Mouse (Mus musculus) heart, postnatal 0 days (tissue): ENCODE data around the gene Akap6. TPM values are rescaled to one million over a fixed set of nuclear protein-coding genes. Genes with fewer than 3 reads are reported as not detected.
"Not testable (repeated sequence)": the region's sequence is repeated elsewhere in the genome, so short reads cannot be mapped to it uniquely, and the experiment has no call there.

Experiments used
- ATAC-seq: fragments of 200-750 bp; cut with Nextera tagmentation; 2 replicates; pipeline ENCODE4 v1.8.0; 2017; ENCODE audit warnings: low read depth, moderate number of reproducible peaks, moderate library complexity; ENCODE audit not compliant: insufficient read depth
- DNase-seq: peaks from one replicate; pipeline ENCODE4 v3.0.0-alpha.2; 2016; ENCODE audit warnings: low spot score
- H3K27ac ChIP-seq: fragments of 300-500 bp; sonication (generic); 2 replicates; pipeline ENCODE4 v1.5.1; 2014; ENCODE audit warnings: low read depth, mild to moderate bottlenecking
- H3K27me3 ChIP-seq: fragments of 300-500 bp; sonication (generic); 2 replicates; pipeline ENCODE4 v1.6.1; 2014; ENCODE audit warnings: low read length, mixed read lengths; ENCODE audit not compliant: control insufficient read depth, insufficient read depth
- H3K36me3 ChIP-seq: fragments of 300-500 bp; sonication (generic); replicated peaks from 2 replicates; pipeline ENCODE4 v1.6.1; 2014; ENCODE audit warnings: low read length, mixed read lengths; ENCODE audit not compliant: control insufficient read depth, insufficient read depth
- H3K4me1 ChIP-seq: fragments of 300-500 bp; sonication (generic); 2 replicates; pipeline ENCODE4 v1.6.1; 2014; ENCODE audit warnings: antibody characterized with exemption; ENCODE audit not compliant: control insufficient read depth, insufficient read depth
- H3K4me2 ChIP-seq: fragments of 300-500 bp; sonication (generic); 2 replicates; pipeline ENCODE4 v1.6.1; 2014; ENCODE audit warnings: low read depth, mild to moderate bottlenecking, low read length, moderate library complexity
- H3K4me3 ChIP-seq: fragments of 300-500 bp; sonication (generic); 2 replicates; pipeline ENCODE4 v1.5.1; 2014; ENCODE audit warnings: low read depth, low read length
- H3K9ac ChIP-seq: fragments of 300-500 bp; sonication (generic); replicated peaks from 2 replicates; pipeline ENCODE4 v1.6.1; 2014; ENCODE audit warnings: low read depth, low read length, mixed read lengths
- H3K9me3 ChIP-seq: fragments of 300-500 bp; sonication (generic); replicated peaks from 2 replicates; pipeline ENCODE4 v1.6.1; 2016; ENCODE audit warnings: low read length; ENCODE audit not compliant: control insufficient read depth
- CTCF ChIP-seq: IDR thresholded peaks from 2 replicates; pipeline ENCODE4 v1.5.1; 2016; ENCODE audit warnings: antibody characterized with exemption, control low read depth, low read depth
- EP300 ChIP-seq: IDR thresholded peaks from 2 replicates; pipeline ENCODE4 v1.6.1; 2016; ENCODE audit warnings: antibody characterized with exemption, low read depth
- WGBS: fragments of 180-500 bp; shearing (Covaris S2); extraction: QIAGEN DNeasy Blood & Tissue Kit; methylation state at CpG from one replicate; pipeline ENCODE4 v1.1.7; 2014; 5-methylcytosine and 5-hydroxymethylcytosine counted together
- polyA plus RNA-seq: library from polyadenylated mRNA; unstranded; fragments of >200 nt; fragmentation: Nextera tagmentation; extraction: Ambion mirVana; gene quantifications from 2 replicates; pipeline ENCODE4 v1.2.1, GENCODE M21; 2015
- total RNA-seq: library from RNA; depleted of rRNA; stranded (reverse); fragments of >200 nt; gene quantifications from 2 replicates; pipeline ENCODE4 v1.2.3, GENCODE M21; 2014; ENCODE audit warnings: low replicate concordance

The Akap6 gene
- total and polyA plus RNA-seq, 2 experiments from 2014 or later = 10.3 to 53.2 TPM

GRCm38 (mm10) chr12:52711857-52712640 is 12.9 kb downstream of the Akap6 start:
- Histone ChIP-seq H3K4me3 (no peak overlapping the region), H3K4me1 (no peaks in the 10 kb centered on the region), H3K27ac (no peak overlapping the region), H3K27me3 (no peaks in the 10 kb centered on the region), H3K9me3 (no peaks in the 10 kb centered on the region), H3K9ac (no peak overlapping the region), H3K4me2 (no peak overlapping the region), H3K36me3 (no peaks in the 10 kb centered on the region)
- ATAC-seq (no peak), DNase-seq (no peak)
- no peak for TF ChIP-seq CTCF
- TF ChIP-seq EP300 = no peak
- WGBS = 53% methylated on average over 7 of the region's 7 CpGs

DNA sequence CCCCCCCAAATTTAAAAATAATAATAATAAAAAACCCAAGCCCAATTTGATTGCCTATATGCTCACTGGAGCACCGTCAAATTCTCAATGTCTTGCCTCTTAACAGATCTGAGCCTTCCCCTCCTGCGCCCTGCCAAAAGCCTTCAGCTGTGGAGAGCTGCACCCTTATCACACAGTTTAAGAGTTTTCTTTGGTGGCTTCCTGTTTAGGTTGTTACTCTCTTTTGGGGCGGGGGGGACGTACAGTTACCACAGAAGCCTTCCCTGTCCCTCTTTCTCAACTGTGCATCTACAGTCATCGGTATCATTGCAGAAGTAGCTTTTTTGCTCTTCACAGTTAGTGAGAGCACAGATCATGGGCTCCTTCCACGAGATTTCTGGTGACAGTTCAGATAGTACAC is 19.2 kb downstream of the Akap6 start:
- no peak for DNase-seq
- Histone ChIP-seq H3K9me3 (no peaks in the 10 kb centered on the region), H3K4me2 (no peak overlapping the region), H3K27ac (no peak overlapping the region), H3K4me3 (no peak overlapping the region), H3K27me3 (no peaks in the 10 kb centered on the region), H3K36me3 (no peaks in the 10 kb centered on the region), H3K4me1 (no peaks in the 10 kb centered on the region), H3K9ac (no peak overlapping the region)
- 33% methylated on average over 6 of the region's 6 CpGs for whole genome bisulfite sequencing
- ATAC-seq = no peak
- TF ChIP-seq CTCF = no peak
- TF ChIP-seq EP300 = no peak

DNA sequence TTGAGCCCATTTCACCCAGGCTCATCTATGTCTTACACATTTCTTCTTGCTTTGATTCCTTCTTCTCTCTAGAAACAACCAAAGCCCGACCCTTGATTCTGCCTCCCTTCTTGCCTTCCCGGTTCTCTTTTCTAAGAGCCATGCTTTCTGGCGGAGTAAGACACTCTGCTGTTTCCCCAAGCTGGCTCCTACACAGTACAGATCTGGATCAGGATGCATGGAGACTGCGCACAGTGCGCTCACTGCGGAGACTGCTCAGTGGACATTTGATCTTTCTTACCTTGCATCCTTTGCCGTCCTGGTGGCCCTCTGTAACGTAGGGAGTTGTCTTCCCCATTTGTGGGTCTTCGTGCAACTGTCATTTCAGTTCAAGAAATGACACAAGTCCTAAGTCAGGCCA is 20.0 kb downstream of the Akap6 start:
- Histone ChIP-seq H3K27me3 (no peaks in the 10 kb centered on the region), H3K36me3 (no peaks in the 10 kb centered on the region), H3K27ac (no peak overlapping the region), H3K4me2 (no peak overlapping the region), H3K4me1 (no peaks in the 10 kb centered on the region), H3K4me3 (no peak overlapping the region), H3K9ac (no peak overlapping the region), H3K9me3 (no peaks in the 10 kb centered on the region)
- no peak for DNase-seq
- WGBS = 87% methylated on average over 9 of the region's 9 CpGs
- TF ChIP-seq CTCF = no peak
- TF ChIP-seq EP300 = no peak
- ATAC-seq = no peak

DNA sequence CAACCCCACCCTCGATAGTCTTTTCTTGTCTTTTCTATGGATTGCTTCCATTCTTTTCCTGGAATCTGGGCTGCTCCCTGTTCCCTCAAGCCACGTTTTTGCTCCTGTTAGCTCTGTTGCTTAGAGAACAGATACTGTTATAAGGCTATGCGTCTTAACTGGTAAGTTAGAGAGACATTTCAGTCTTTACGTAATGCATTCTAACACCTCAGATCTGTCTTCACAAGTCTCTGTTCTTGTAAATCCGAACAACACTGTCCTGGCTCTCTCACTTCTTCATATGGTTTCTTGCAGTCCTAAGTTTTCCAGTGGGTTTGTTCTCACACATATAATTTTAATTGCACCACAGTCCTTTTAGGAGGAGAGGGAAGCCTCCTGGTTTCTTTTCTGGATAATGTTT is 20.5 kb downstream of the Akap6 start:
- 75% methylated on average over 5 of the region's 5 CpGs for WGBS
- Histone ChIP-seq H3K27ac (no peak overlapping the region), H3K36me3 (no peaks in the 10 kb centered on the region)

DNA sequence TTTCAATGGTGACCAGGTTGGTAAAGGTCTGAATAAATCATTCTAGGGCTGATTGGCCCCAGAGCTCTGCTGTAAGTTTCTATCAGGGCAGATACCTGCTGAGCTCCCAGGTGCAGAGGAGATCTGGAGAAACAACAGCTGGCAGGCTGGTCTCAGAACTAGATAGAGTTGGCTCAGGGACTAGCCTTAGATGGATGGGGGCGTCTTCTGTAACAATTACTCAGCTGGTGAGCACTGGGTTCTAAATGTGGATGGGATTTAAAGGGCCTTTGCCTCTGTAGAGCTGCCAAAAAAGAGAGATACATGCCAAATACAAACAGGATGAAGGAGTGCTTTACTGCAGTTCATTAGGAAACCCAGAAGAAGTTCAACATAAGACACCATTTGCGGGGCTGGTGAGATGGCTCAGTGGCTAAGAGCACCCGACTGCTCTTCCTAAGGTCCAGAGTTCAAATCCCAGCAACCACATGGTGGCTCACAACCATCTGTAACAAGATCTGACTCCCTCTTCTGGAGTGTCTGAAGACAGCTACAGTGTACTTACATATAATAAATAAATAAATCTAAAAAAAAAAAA is 24.9 kb downstream of the Akap6 start:
- H3K36me3 ChIP-seq, H3K27ac ChIP-seq, H3K9ac ChIP-seq, H3K9me3 ChIP-seq, H3K4me2 ChIP-seq, DNase-seq, ATAC-seq, H3K4me3 ChIP-seq, H3K27me3 ChIP-seq, H3K4me1 ChIP-seq: not testable (repeated sequence)
- 71% methylated on average over 3 of the region's 3 CpGs for WGBS

More for the DNA sequence above, 20.5 kb downstream of the Akap6 start:
- DNase-seq (no peak), ATAC-seq (no peak)
- no peak for TF ChIP-seq EP300
- no peak for TF ChIP-seq CTCF
- H3K4me2 ChIP-seq = no peak overlapping the region
- no peaks in the 10 kb centered on the region for H3K9me3 ChIP-seq
- no peaks in the 10 kb centered on the region for H3K27me3 ChIP-seq
- no peak overlapping the region for H3K4me3 ChIP-seq
- no peak overlapping the region for H3K9ac ChIP-seq
- H3K4me1 ChIP-seq = no peaks in the 10 kb centered on the region
